Mouse (Mus musculus): Measurements from ENCODE around the gene Cables2. TPM values are rescaled to one million over a fixed set of nuclear protein-coding genes. Genes with fewer than 3 reads are reported as not detected.

The Cables2 gene
- polyA plus RNA-seq, 1 experiment from 2014 or later, result 16.1 TPM

DNA sequence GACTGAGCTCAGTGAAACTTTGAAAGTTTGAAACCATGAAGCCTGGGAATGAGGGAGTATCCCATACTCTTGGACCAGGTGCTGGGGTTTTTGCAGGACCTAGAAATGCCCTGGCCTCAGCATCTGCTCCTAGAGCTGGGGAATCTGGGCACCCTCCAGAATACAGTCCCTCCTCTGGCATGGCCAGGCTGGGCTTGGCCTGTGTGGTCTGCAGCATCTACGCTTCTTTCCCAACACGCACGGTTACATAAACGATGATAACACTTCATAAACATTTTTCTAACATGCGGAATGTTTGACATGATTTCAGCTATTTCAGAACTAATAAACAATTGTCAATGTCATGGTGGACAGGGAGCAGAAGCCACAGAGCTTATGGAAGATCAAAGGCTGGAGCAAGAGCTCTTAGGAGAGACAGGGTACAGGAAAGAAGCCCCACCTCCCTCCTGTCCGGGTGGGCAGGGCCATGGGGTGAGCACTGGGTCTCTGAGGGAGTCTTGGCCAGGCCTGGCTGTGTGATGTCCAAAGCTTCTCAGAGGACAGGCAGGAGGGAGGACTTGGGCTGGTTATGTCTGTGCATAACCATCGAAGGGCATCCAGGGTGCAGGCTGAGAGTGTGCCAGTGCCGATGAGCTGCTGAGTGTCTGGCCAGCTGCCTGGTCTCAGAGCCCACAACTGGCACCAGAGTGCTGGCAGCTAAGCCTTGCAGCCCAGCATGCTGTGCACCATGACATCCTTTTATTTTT, 33.3 kb upstream of the Cables2 start:
- Histone ChIP-seq H3K36me3 (ENCODE audit: control insufficient read depth, insufficient read depth, low read length) (no peaks in the 10 kb centered on the region), H3K4me2 (ENCODE audit: low read length) (no peak overlapping the region), H3K4me1 (ENCODE audit: control insufficient read depth in 2 of 2, insufficient read depth in 2 of 2, low read length in 2 of 2) (peaks cover 10 to 12% of the 10 kb centered on the region in 2 experiments; a peak in 2 of 4 replicates), H3K27ac (replicated peaks in 1 of 2; ENCODE audit: control insufficient read depth in 1 of 2, insufficient read depth in 1 of 2, low read depth in 2 of 2, low read length in 2 of 2) (no peak overlapping the region), H3K9ac (ENCODE audit: low read length) (no peak overlapping the region), H3K27me3 (ENCODE audit: control insufficient read depth, insufficient read depth, low read length) (no peaks in the 10 kb centered on the region), H3K9me3 (ENCODE audit: control insufficient read depth, low read length) (peaks cover 16% of the 10 kb centered on the region; the same call in 1 of the 2 replicates), H3K4me3 (ENCODE audit: control insufficient read depth in 1 of 2, insufficient read depth in 1 of 2, low read depth in 1 of 2, low read length in 2 of 2) (no peak overlapping the region)
- WGBS, result 67% methylated on average over 8 of the region's 8 CpGs
- no peak for ATAC-seq (ENCODE audit: insufficient number of reproducible peaks, insufficient read depth, low FRiP score, low read depth)

DNA sequence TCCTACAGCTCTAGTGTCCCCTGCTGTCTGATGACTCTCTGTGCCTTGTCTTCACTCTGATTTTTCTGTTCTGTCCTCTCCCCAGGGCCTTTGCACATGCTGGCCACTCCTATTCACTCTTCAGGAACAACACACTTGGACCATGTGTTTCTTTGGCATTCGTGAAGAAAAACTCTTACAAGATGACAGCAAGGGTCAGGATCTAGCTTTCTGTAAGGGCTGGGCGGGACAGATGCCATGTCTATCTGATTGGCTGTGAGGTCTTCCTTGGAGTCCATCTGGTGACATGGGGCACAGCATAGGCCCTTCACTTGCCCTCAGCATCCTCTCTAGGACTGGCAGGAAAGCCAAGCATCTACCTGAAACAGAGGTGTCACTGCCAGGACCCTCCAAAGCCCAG, 32.7 kb upstream of the Cables2 start:
- Histone ChIP-seq H3K36me3 (ENCODE audit: control insufficient read depth, insufficient read depth, low read length) (no peaks in the 10 kb centered on the region), H3K9me3 (ENCODE audit: control insufficient read depth, low read length) (peaks cover 20% of the 10 kb centered on the region; the same call in 1 of the 2 replicates), H3K4me1 (ENCODE audit: control insufficient read depth in 2 of 2, insufficient read depth in 2 of 2, low read length in 2 of 2) (peaks cover 4 to 6% of the 10 kb centered on the region in 2 experiments; a peak in 2 of 4 replicates), H3K4me2 (ENCODE audit: low read length) (no peak overlapping the region), H3K27me3 (ENCODE audit: control insufficient read depth, insufficient read depth, low read length) (no peaks in the 10 kb centered on the region), H3K9ac (ENCODE audit: low read length) (no peak overlapping the region), H3K27ac (replicated peaks in 1 of 2; ENCODE audit: control insufficient read depth in 1 of 2, insufficient read depth in 1 of 2, low read depth in 2 of 2, low read length in 2 of 2) (no peak overlapping the region), H3K4me3 (ENCODE audit: control insufficient read depth in 1 of 2, insufficient read depth in 1 of 2, low read depth in 1 of 2, low read length in 2 of 2) (no peak overlapping the region)
- WGBS, result 75% methylated on average over 2 of the region's 2 CpGs
- ATAC-seq (ENCODE audit: insufficient number of reproducible peaks, insufficient read depth, low FRiP score, low read depth), result no peak

DNA sequence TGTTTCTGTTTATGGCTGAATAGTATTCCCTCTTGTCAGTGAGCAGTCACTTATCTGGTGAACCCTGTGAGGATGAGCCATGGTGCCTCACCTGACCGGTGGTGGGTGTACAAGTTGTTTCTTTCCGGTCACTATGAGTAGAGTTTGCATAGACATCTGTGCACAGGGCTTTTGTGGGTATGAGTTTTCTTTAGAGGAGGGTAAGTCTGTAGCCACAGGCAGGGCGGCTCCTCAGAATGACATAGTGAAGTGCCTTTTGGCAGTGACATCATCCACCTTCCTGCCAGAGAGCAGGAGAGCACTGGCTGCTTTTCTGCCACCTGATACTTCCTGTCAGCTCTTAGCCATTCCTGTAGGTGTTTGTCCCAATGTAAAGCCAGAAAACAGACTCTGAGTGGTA, 32.2 kb upstream of the Cables2 start:
- no peak for ATAC-seq (ENCODE audit: insufficient number of reproducible peaks, insufficient read depth, low FRiP score, low read depth)
- H3K27ac ChIP-seq (replicated peaks in 1 of 2; ENCODE audit: control insufficient read depth in 1 of 2, insufficient read depth in 1 of 2, low read depth in 2 of 2, low read length in 2 of 2), result no peak overlapping the region
- no peak overlapping the region for H3K9ac ChIP-seq (ENCODE audit: low read length)
- peaks cover 1 to 4% of the 10 kb centered on the region in 2 experiments; a peak in 2 of 4 replicates for H3K4me1 ChIP-seq (ENCODE audit: control insufficient read depth in 2 of 2, insufficient read depth in 2 of 2, low read length in 2 of 2)
- no peaks in the 10 kb centered on the region for H3K36me3 ChIP-seq (ENCODE audit: control insufficient read depth, insufficient read depth, low read length)
- no peaks in the 10 kb centered on the region for H3K27me3 ChIP-seq (ENCODE audit: control insufficient read depth, insufficient read depth, low read length)
- peaks cover 20% of the 10 kb centered on the region; the same call in 1 of the 2 replicates for H3K9me3 ChIP-seq (ENCODE audit: control insufficient read depth, low read length)
- 69% methylated on average over 3 of the region's 3 CpGs for WGBS
- H3K4me3 ChIP-seq (ENCODE audit: control insufficient read depth in 1 of 2, insufficient read depth in 1 of 2, low read depth in 1 of 2, low read length in 2 of 2), result no peak overlapping the region
- H3K4me2 ChIP-seq (ENCODE audit: low read length), result no peak overlapping the region

DNA sequence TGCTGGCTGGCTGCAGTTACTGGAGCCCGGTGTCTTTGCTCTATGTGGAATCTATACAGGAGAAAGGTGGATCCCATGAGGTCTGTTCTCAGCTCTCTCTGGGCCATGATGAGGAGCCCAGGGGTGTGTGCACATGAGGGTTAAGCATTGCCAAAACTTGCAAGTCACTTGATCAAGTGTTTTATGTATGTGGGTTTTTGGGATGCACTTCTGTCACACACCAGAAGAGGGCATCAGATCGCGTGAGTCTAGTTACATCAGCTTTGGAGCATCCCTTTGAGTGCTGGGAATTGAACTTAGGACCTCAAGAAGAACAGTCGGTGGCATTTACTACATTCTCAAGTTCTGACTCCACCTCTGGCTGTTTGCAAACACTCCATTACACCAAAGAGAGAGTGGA, 31.3 kb upstream of the Cables2 start:
- ATAC-seq (ENCODE audit: insufficient number of reproducible peaks, insufficient read depth, low FRiP score, low read depth), result no peak

DNA sequence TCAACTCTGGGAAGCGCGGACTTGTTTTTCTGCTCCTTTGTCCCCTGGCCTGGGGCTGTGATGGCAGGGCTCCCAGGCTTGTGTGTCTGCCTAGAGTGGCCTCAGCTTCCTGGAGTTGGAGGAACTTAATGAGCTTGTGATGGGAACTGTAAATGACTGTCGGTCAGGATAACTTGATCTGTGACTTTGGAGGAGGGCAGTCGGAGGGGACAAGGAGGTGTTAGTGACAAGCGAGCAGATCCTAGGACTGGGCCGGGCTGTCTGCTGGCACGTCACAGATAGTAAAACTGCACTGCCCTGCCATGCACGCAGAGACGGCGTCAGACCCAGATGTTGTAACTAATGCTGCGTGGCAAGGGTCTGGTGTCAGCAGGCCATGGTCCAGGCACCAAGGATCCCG, 30.2 kb upstream of the Cables2 start:
- H3K27me3 ChIP-seq (ENCODE audit: control insufficient read depth, insufficient read depth, low read length), result no peaks in the 10 kb centered on the region
- no peaks in the 10 kb centered on the region for H3K36me3 ChIP-seq (ENCODE audit: control insufficient read depth, insufficient read depth, low read length)
- peaks cover 20% of the 10 kb centered on the region; the same call in 1 of the 2 replicates for H3K9me3 ChIP-seq (ENCODE audit: control insufficient read depth, low read length)
- 54% methylated on average over 12 of the region's 12 CpGs for WGBS
- no peak overlapping the region for H3K9ac ChIP-seq (ENCODE audit: low read length)
- no peak overlapping the region for H3K27ac ChIP-seq (replicated peaks in 1 of 2; ENCODE audit: control insufficient read depth in 1 of 2, insufficient read depth in 1 of 2, low read depth in 2 of 2, low read length in 2 of 2)
- H3K4me2 ChIP-seq (ENCODE audit: low read length), result no peak overlapping the region
- no peak overlapping the region for H3K4me3 ChIP-seq (ENCODE audit: control insufficient read depth in 1 of 2, insufficient read depth in 1 of 2, low read depth in 1 of 2, low read length in 2 of 2)
- no peak for ATAC-seq (ENCODE audit: insufficient number of reproducible peaks, insufficient read depth, low FRiP score, low read depth)
- H3K4me1 ChIP-seq (ENCODE audit: control insufficient read depth in 2 of 2, insufficient read depth in 2 of 2, low read length in 2 of 2), result peaks cover 0 to 5% of the 10 kb centered on the region in 2 experiments; a peak in 2 of 4 replicates

More for the DNA sequence above, 31.3 kb upstream of the Cables2 start:
- no peaks in the 10 kb centered on the region for H3K27me3 ChIP-seq (ENCODE audit: control insufficient read depth, insufficient read depth, low read length)
- H3K9me3 ChIP-seq (ENCODE audit: control insufficient read depth, low read length), result peaks cover 20% of the 10 kb centered on the region; the same call in 1 of the 2 replicates
- H3K4me2 ChIP-seq (ENCODE audit: low read length), result no peak overlapping the region
- no peak overlapping the region for H3K9ac ChIP-seq (ENCODE audit: low read length)
- peaks cover 0 to 5% of the 10 kb centered on the region in 2 experiments; a peak in 2 of 4 replicates for H3K4me1 ChIP-seq (ENCODE audit: control insufficient read depth in 2 of 2, insufficient read depth in 2 of 2, low read length in 2 of 2)
- H3K4me3 ChIP-seq (ENCODE audit: control insufficient read depth in 1 of 2, insufficient read depth in 1 of 2, low read depth in 1 of 2, low read length in 2 of 2), result no peak overlapping the region
- H3K27ac ChIP-seq (replicated peaks in 1 of 2; ENCODE audit: control insufficient read depth in 1 of 2, insufficient read depth in 1 of 2, low read depth in 2 of 2, low read length in 2 of 2), result no peak overlapping the region
- H3K36me3 ChIP-seq (ENCODE audit: control insufficient read depth, insufficient read depth, low read length), result no peaks in the 10 kb centered on the region
- 57% methylated on average over 4 of the region's 4 CpGs for WGBS

DNA sequence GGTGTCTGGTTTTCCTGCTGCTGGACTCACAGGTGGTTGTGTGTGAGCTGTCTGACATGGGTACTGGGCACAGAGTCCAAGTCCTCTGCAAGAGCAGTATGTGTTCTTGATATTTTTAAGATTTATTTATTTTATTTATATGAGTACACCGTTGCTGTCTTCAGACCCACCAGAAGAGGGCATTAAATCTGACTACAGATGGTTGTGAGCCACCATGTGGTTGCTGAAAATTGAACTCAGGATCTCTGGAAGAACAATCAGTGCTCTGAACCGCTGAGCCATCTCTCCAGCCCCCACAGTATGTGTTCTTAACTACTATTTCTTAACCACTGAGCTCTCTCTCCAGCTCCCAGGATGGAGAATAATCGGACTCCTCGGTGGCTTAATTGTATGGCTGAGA, 28.9 kb upstream of the Cables2 start:
- 87% methylated on average over 4 of the region's 4 CpGs for WGBS
- no peak overlapping the region for H3K9ac ChIP-seq (ENCODE audit: low read length)
- no peak overlapping the region for H3K4me2 ChIP-seq (ENCODE audit: low read length)
- H3K4me3 ChIP-seq (ENCODE audit: control insufficient read depth in 1 of 2, insufficient read depth in 1 of 2, low read depth in 1 of 2, low read length in 2 of 2), result no peak overlapping the region
- H3K27ac ChIP-seq (replicated peaks in 1 of 2; ENCODE audit: control insufficient read depth in 1 of 2, insufficient read depth in 1 of 2, low read depth in 2 of 2, low read length in 2 of 2), result no peak overlapping the region
- H3K27me3 ChIP-seq (ENCODE audit: control insufficient read depth, insufficient read depth, low read length), result no peaks in the 10 kb centered on the region
- peaks cover 0 to 5% of the 10 kb centered on the region in 2 experiments; a peak in 2 of 4 replicates for H3K4me1 ChIP-seq (ENCODE audit: control insufficient read depth in 2 of 2, insufficient read depth in 2 of 2, low read length in 2 of 2)
- no peak for ATAC-seq (ENCODE audit: insufficient number of reproducible peaks, insufficient read depth, low FRiP score, low read depth)
- H3K36me3 ChIP-seq (ENCODE audit: control insufficient read depth, insufficient read depth, low read length), result no peaks in the 10 kb centered on the region
- H3K9me3 ChIP-seq (ENCODE audit: control insufficient read depth, low read length), result peaks cover 20% of the 10 kb centered on the region; the same call in 1 of the 2 replicates

DNA sequence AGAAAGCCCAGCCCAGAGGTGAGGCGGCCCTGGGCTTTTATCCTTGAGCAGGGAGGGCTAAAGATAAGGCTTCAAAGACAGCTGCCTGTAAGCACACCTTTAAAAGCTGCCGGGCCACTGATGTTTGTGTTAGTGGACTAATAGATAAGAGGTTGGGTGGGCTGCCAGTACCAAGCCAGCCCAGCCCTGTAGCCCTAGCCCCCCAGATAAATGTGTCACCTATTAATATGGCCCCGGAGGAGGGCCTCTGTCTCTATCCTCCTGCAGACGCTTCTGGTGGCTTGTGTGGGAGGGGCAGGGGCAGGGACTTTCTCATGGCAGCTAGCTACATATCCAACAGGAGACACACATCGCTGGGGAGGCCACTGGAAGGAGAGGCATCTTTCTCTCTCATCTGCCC, 27.5 kb upstream of the Cables2 start:
- H3K27me3 ChIP-seq (ENCODE audit: control insufficient read depth, insufficient read depth, low read length), result no peaks in the 10 kb centered on the region
- no peak overlapping the region for H3K9ac ChIP-seq (ENCODE audit: low read length)
- WGBS, result 17% methylated on average over 5 of the region's 5 CpGs
- H3K4me1 ChIP-seq (ENCODE audit: control insufficient read depth in 2 of 2, insufficient read depth in 2 of 2, low read length in 2 of 2), result peaks cover 0 to 5% of the 10 kb centered on the region in 2 experiments; a peak in 2 of 4 replicates
- H3K36me3 ChIP-seq (ENCODE audit: control insufficient read depth, insufficient read depth, low read length), result no peaks in the 10 kb centered on the region
- H3K4me3 ChIP-seq (ENCODE audit: control insufficient read depth in 1 of 2, insufficient read depth in 1 of 2, low read depth in 1 of 2, low read length in 2 of 2), result no peak overlapping the region
- no peak overlapping the region for H3K27ac ChIP-seq (replicated peaks in 1 of 2; ENCODE audit: control insufficient read depth in 1 of 2, insufficient read depth in 1 of 2, low read depth in 2 of 2, low read length in 2 of 2)
- no peak for ATAC-seq (ENCODE audit: insufficient number of reproducible peaks, insufficient read depth, low FRiP score, low read depth)
- no peak overlapping the region for H3K4me2 ChIP-seq (ENCODE audit: low read length)
- H3K9me3 ChIP-seq (ENCODE audit: control insufficient read depth, low read length), result peaks cover 20% of the 10 kb centered on the region; the same call in 1 of the 2 replicates
